Mouse (Mus musculus): ENCODE measurements around the gene Osbpl3. TPM values are rescaled to one million over a fixed set of nuclear protein-coding genes. Genes with fewer than 3 reads are reported as not detected.

The Osbpl3 gene
- total RNA-seq, 4 experiments from 2014 or later, result 1.7 to 3.2 (median 2.3) TPM

DNA sequence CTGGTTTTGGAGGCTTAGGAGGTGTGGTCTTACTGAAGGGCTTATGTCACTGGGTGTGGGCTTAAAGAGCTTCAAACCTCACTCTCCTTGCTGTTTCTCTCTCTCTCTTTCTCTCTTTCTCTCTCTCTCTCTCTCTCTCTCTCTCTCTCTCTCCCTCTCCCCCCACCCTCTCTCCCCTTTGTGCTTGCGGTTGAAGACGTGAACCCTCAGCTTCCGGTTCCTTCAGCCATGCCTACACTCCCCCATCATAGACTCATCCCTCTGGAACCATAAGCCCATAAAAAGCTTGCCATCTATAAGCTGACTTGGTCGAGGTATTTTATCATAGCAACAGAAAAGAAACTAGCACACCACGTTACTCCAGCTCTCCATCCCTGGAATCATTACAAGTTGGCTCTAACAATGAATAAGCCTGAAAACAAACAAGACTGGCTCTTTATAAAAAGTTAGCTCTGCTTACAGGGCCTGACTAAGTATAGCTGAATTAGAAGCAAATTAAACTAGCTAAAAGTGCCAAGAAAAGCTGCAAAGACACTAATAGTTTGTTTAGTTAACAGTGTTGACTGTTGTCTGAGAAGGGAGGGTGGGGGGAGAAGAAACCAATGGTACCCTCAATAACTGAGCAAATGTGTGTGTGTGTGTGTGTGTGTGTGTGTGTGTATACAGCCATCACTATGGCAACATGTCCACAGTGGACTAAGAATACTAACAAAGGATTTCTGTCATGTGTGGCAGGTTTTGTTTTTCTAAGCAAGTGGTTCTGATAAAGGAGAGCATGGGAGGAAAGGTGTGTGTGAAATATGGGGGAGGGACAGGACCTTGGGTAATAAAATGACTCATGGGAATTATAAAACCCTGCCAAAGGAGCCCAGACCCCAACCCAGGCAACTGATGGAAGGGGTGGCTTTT is 83.2 kb downstream of the Osbpl3 start:
- DNase-seq (ENCODE audit: low spot score in 2 of 2), result no peak

- DNase-seq (ENCODE audit: low spot score in 2 of 2), result no peak
Measured at GRCm38 (mm10) chr6:50371501-50372086, 84.4 kb downstream of the Osbpl3 start.

GRCm38 (mm10) chr6:50368502-50369292 is 87.3 kb downstream of the Osbpl3 start:
- DNase-seq (ENCODE audit: low spot score in 2 of 2), result no peak

DNA sequence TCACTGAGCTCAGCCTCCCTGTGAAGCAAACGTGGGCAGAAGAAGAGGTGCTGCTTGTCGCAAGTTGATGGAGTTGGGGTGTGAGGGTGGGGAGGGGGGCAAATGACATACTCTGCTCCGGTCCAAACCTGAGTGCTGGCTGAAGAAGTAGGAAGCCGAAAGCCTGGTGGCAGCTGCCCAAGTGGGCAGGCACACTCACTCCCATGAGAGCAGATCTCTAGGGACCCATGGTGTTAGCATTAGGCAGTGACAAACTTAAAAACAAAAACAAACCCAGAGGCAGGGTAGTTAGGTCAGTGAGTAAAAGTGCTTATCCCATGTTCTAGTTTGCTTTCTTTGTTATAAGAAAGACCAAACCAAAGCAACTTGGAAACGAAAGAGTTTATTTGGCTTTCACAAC is 88.2 kb downstream of the Osbpl3 start:
- no peak for DNase-seq (ENCODE audit: low spot score in 2 of 2)

GRCm38 (mm10) chr6:50366724-50367123 is 89.3 kb downstream of the Osbpl3 start:
- no peak for DNase-seq (ENCODE audit: low spot score in 2 of 2)

DNA sequence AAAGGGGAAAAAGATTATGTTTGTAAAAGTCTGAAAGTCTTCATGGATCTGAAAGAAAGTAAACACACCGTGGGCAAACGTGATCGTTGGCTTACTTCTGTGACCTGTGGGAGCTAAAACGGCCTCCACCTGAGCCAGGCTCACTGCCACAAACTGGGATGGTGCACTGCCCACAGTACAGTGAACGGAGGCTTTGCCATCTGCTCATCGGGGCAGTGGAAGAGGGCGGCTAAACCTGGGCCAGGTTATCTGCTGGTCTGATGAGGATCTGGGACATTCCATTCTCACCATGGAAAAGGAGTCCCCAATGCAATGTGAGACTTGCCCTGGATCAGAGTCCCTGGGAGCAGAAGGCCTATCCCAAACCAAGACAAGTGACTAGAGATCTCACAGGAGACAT is 89.7 kb downstream of the Osbpl3 start:
- no peak for DNase-seq (ENCODE audit: low spot score in 2 of 2)

DNA sequence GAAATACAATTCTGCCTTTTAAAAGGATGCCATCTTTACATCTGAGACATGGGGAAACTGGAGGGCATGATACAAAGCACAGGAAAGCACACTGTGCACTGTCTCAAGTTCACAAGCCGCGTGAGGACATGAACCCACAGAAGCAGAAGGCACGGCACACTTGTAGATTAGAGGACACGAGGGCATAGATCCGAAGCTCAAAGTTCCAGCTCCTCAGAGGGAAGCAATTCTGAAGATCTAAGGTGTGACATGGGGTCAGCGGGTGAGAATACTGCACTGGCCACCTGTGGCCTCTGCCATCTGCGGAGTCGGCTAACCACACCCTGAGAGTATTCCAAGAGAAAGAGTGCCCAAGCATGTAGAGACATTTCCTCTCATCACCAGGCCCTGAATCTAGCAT is 91.6 kb downstream of the Osbpl3 start:
- DNase-seq (ENCODE audit: low spot score in 2 of 2), result no peak

DNA sequence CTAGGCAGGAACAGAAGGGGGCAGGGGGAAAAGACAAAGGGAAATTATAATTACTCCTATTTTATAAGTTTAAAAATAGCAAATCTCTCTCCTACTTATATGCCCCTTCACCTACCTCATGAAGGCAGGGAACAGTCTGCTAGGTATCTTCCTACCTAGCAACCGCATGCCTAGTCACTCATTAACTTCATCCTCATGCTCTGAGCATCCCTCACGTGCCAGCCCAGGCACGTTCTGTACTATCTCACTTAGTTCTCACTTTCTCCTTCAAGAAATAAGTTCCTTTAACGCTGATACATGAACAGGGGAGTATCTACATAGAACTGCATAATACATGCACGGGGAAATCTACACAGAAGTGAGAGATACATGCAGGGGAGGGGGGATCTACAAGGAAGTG is 92.6 kb downstream of the Osbpl3 start:
- DNase-seq (ENCODE audit: low spot score in 2 of 2), result no peak

GRCm38 (mm10) chr6:50362704-50363261 is 93.2 kb downstream of the Osbpl3 start:
- DNase-seq (ENCODE audit: low spot score in 2 of 2), result no peak

- DNase-seq (ENCODE audit: low spot score in 2 of 2), result no peak
Measured at GRCm38 (mm10) chr6:50362196-50362595, 93.8 kb downstream of the Osbpl3 start.

DNA sequence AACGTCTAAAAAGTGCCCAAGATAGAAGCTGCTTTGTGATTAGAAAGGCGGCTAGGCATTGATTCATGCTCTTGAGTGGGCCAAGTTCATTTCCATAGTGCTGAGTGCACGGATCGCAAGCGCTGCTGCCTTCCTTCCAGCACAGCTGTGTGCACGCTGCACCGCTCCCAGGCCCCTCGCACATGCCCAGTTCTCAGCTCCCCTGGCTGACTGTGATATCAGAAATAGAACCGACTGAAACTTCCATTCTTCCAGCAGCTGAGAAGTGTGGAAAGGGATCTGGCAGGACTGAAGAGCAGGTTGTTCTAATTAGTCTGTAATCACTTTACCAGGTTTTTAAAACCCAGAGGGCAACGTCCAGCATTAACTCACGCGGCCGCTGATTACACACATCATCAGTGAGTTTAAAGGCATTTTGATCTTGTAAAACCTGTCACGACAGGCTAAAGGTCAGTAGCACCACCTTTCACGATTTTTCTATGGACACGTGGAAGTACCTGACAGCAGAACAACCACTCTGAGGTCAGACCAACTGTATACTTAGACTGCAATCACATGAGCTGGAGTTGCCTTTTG is 97.8 kb downstream of the Osbpl3 start:
- no peak for DNase-seq (ENCODE audit: low spot score in 2 of 2)

GRCm38 (mm10) chr6:50354688-50355660 is 101.0 kb downstream of the Osbpl3 start:
- DNase-seq (ENCODE audit: low spot score in 2 of 2), result no peak

DNA sequence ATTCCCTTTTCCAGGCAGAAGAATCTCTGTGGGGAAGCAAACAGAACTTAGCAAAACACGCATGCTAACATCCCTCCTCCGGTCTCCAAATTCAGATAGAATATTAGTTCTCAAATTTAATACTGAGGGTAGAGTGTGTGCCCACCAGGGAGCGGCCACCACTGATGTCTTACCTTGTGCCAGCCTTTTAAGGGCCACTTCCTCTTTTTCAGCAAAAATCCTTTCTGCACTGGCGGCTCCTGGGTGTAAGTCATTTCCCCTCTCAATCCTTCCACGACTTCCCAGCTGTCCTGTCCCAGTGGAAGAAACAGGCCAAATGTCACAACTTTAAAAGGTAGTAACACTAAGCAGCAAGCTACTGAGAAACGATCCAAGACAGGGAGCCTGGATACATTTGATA is 103.2 kb downstream of the Osbpl3 start:
- DNase-seq (ENCODE audit: low spot score in 2 of 2), result no peak

DNA sequence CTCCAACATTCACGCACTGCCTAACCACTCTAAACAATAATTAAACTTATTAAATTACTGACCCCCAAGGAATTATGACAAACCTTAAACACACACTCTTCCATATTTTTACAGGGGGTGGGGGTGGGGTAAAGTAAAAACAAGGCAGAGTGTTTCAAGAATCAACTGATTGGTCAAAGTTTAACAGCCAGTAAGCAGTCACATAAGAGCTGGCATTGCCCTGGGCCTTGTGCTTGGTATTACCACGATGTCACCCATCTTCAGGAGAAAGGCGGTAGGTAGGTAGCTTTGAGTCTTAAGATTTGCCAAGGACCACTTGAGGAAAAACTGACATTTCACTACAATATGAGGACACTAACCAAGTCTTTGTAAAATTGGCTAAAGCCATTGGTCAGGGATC is 105.1 kb downstream of the Osbpl3 start:
- DNase-seq (ENCODE audit: low spot score in 2 of 2), result no peak

GRCm38 (mm10) chr6:50348619-50349018 is 107.4 kb downstream of the Osbpl3 start:
- DNase-seq (ENCODE audit: low spot score in 2 of 2), result no peak

DNA sequence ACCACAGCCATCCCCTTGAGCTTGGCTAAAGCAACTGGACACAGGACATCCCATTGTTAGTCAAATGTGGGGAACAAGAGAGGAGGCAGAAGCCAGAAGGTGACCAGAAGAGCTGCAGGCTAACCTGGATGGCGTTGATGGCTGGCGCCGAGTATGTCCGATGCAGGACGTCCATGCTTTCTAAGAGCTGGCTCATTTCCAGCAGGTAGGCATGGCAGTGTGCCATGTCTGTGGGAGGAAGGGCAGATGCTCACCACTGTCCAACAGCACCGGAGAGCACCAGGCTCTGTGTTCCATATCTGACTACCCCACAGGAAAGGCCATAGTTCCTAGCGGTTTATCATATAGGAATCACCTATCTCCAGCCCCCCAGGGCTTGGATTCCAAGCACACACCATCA is 109.8 kb downstream of the Osbpl3 start:
- DNase-seq (ENCODE audit: low spot score in 2 of 2), result no peak

DNA sequence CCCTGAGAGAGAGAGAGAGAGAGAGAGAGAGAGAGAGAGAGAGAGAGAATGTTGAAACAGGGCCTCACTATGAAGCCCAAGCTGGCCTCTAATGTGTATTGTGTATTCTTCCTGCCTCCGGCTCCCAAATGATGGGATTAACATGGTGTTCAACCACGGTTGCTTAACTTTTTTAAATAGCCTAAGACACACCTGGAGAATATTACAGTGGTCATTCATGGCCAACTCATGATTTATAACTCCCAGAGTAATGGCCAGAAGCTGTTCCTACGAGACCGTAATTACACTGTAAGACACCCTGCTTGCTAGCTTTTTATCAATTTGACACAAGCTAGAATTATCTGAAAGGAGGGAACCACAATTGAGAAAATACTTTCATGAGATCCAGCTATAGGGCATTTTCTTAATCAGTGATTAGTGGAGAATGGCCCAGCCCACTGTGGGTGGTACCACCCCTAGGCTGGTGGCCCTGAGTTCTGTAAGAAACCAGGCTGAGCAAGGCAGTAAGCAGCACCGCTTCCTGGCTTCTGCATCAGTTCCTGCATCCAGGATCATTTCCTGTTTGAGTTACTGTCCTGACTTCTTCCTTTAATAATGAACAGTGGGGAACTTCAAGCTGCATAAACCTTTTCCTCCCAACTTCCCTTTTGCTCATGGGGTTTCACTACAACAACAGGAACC is 115.6 kb downstream of the Osbpl3 start:
- DNase-seq (ENCODE audit: low spot score in 2 of 2), result no peak

DNA sequence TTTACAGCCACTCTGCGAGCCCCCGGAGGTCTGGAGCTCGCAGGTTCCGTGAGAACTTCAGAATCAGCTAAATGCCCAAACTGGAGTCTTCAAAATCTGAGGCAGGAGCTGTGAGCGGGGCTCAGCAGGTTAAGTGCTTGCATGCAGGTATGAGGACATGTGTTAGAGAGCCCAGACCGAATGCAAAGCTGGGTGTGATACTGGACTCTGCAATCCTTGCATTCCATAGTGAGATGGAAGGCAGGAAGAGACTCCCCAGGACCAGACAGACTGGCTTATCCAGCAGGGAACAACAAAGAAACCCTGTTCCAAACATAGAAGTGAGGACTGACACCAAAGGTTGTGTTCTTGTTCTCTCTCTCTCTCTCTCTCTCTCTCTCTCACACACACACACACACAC is 118.6 kb downstream of the Osbpl3 start:
- DNase-seq (ENCODE audit: low spot score in 2 of 2), result no peak

DNA sequence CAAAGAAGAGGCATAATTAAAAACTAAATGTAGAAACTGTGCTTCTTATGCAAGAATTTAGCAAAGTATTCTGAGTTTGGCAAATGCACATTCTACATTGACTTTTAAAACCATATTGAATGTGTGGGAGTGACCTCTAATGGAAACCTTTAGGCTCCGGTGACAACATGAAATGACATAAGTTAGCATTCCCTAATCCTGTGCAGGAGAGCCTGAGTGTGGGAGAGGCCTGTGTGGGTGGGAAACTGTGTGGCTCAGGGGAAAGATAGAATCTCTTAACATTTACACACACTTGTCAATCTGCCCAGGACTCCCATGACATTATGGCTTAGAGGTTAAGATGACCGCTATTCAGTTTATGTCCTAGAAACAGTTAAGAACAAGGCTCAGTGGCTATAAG is 119.6 kb downstream of the Osbpl3 start:
- DNase-seq (ENCODE audit: low spot score in 2 of 2), result no peak
